Mouse (Mus musculus) c-Kit-positive CD71-positive TER-119-positive erythroid progenitor cells, embryonic 14.5 days (primary cell): ENCODE data around the gene Nsrp1.
A peak's percentile ranks its signal among the peaks of the same experiment; 100 is the strongest.

ENCODE experiments used
- DNase-seq: peaks from one replicate; pipeline ENCODE4 v3.0.0-alpha.2; 2013; ENCODE audit warnings: low spot score

Nsrp1 gene

GRCm38 (mm10) chr11:77042816-77043215 lies 35.4 kb downstream of the Nsrp1 start:
- DNase-seq, result no peak

- DNase-seq, result no peak
These were observed 36.3 kb downstream of the Nsrp1 start for GRCm38 (mm10) chr11:77041891-77042290.

GRCm38 (mm10) chr11:77031151-77031934 lies 46.9 kb downstream of the Nsrp1 start:
- DNase-seq, result no peak

- DNase-seq, result no peak
These were observed 50.1 kb downstream of the Nsrp1 start for GRCm38 (mm10) chr11:77028157-77028556.

GRCm38 (mm10) chr11:77026559-77026958 lies 51.7 kb downstream of the Nsrp1 start:
- DNase-seq, result no peak

- DNase-seq, result no peak
These were observed 56.4 kb downstream of the Nsrp1 start for GRCm38 (mm10) chr11:77021749-77022396.

GRCm38 (mm10) chr11:77019539-77019938 lies 58.7 kb downstream of the Nsrp1 start:
- no peak for DNase-seq

GRCm38 (mm10) chr11:77018046-77018445 lies 60.2 kb downstream of the Nsrp1 start:
- DNase-seq, result no peak

- no peak for DNase-seq
These were observed 67.3 kb downstream of the Nsrp1 start for GRCm38 (mm10) chr11:77010762-77011475.

GRCm38 (mm10) chr11:77009069-77010025 lies 68.9 kb downstream of the Nsrp1 start:
- DNase-seq, result no peak

GRCm38 (mm10) chr11:77006616-77007015 lies 71.6 kb downstream of the Nsrp1 start:
- no peak for DNase-seq

- no peak for DNase-seq
These were observed 72.4 kb downstream of the Nsrp1 start for GRCm38 (mm10) chr11:77005881-77006280.

GRCm38 (mm10) chr11:77002361-77002760 lies 75.9 kb downstream of the Nsrp1 start:
- no peak for DNase-seq

- DNase-seq, result no peak
These were observed 77.5 kb downstream of the Nsrp1 start for GRCm38 (mm10) chr11:77000741-77001140.

GRCm38 (mm10) chr11:76998705-76999226 lies 79.5 kb downstream of the Nsrp1 start:
- no peak for DNase-seq

GRCm38 (mm10) chr11:76997916-76998704 lies 80.1 kb downstream of the Nsrp1 start, which contains the start of gene Slc6a4:
Gene Slc6a4 (plus strand): TSS chr11:76998603.
- no peak for DNase-seq

GRCm38 (mm10) chr11:76997305-76997704 lies 80.9 kb downstream of the Nsrp1 start:
- DNase-seq, result peak; percentile 45

- no peak for DNase-seq
These were observed 82.1 kb downstream of the Nsrp1 start for GRCm38 (mm10) chr11:76995966-76996672.
